Mouse (Mus musculus): ENCODE data around the gene 1700003E16Rik.

The 1700003E16Rik gene

GRCm38 (mm10) chr6:83206321-83206720, 50.1 kb downstream of the 1700003E16Rik start:
- no peak for DNase-seq (ENCODE audit: low spot score)

DNA sequence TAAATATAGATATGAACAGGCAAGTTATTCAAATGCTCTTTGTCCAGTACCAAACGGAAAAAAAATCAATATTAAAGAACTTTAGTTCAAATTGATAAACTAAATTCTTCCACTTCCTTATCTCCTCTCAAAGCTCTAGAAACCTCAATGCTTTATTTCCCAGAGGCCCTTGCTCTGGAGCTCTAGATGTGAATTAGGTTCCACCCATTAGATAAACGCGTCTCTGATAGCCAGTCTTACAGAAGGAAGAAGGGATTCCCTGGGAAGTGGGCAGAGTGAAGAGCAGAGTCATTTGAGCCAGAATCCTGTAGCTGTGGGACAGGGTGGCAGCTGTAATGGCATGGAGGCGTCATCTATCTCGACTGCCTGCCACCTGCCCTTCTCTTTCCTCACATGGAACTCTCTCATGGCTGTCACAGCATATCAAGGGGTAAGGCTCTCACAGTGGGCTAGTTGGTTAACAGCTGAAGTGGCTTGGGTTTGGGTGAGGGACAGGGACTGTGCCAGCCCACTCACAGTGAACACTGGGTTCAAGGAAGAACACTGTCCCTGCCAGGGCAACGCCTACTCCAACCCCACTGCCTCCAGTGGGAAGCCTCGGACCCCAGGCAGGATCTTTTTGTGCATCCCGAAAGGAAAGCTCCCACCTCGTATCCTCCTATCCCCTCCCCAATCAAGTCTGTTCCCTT, 51.3 kb downstream of the 1700003E16Rik start:
- no peak for DNase-seq (ENCODE audit: low spot score)

DNA sequence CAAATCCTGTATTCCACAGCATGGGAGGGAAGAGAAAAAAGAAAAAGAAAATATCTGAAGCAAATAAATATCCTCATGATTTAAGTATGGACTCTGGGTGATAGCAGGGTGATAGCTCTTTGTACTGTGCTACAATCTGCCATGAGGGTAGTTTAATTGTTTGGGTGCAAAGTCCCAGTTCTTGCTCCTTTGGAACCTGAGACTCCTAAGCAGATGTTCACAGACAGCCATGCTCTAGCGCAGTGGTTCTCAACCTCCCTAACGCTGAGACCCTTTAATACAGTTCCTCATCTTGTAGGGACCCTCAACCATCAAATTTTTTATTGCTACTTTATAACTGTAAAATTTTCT, 51.8 kb downstream of the 1700003E16Rik start:
- DNase-seq (ENCODE audit: low spot score), result no peak

- DNase-seq (ENCODE audit: low spot score), result no peak
These were observed 54.3 kb downstream of the 1700003E16Rik start for GRCm38 (mm10) chr6:83210495-83210894.

- no peak for DNase-seq (ENCODE audit: low spot score)
These were observed 55.3 kb downstream of the 1700003E16Rik start for GRCm38 (mm10) chr6:83211526-83211925.

Measured in T-cell, adult 2 months (primary cell).